Mouse (Mus musculus): ENCODE data around the gene Lrrn4. TPM values are rescaled to one million over a fixed set of nuclear protein-coding genes. Genes with fewer than 3 reads are reported as not detected.

Gene Lrrn4
- polyA plus RNA-seq, 1 experiment from 2014 or later: 0.54 TPM

DNA sequence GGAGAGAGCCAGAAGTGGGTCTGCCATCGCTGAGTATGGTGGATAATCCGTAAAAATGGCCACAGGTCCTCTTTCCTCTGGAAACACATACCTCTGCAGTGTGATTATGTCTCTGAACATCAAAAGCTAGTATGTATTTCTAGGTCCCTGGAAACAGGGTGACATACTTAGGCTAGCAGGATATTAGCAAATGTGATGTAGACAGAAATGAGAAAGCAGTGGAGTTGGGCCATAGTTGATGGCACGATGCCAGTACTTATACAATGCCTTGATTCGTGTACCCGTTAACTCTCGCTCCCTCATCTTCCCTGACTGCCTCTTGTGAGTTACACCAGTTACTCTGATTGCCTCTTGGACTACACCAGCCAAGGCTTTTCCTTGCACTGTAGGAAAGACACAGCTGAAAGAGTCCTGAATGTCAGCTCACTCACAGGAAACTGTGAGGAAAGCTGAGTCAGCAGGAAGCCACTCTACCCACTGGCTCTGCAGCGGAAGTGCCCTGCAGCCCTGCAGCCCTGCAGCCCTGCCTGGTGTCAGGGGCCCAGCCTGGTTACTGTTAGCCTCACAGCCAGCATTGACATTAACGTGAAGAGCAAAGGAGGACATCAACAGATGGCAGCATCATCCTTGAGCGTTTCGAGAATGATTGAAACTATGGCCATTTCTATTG is 6.9 kb downstream of the Lrrn4 start:
- Histone ChIP-seq H3K4me2 (ENCODE audit: low read length) (no peak overlapping the region), H3K9ac (ENCODE audit: low read depth, low read length) (no peak overlapping the region), H3K27me3 (ENCODE audit: insufficient read depth, low read length) (peaks cover 15% of the 10 kb centered on the region; the same call in 1 of the 2 replicates), H3K27ac (no peak overlapping the region), H3K4me1 (replicated peaks; ENCODE audit: insufficient read depth, low read length) (0 out of 2 replicates have a peak, but pooled peaks cover under 1% of the 10 kb centered on the region), H3K9me3 (replicated peaks; ENCODE audit: low read length) (no peaks in the 10 kb centered on the region), H3K36me3 (ENCODE audit: insufficient read depth, low read length) (no peaks in the 10 kb centered on the region), H3K4me3 (replicated peaks; ENCODE audit: low read depth, low read length) (no peak overlapping the region)
- WGBS: 77% methylated on average over 10 of the region's 10 CpGs
- ATAC-seq (replicated peaks; ENCODE audit: low FRiP score, low read depth) (no peak), DNase-seq (ENCODE audit: low spot score) (no peak)
- no peak for TF ChIP-seq CTCF (IDR thresholded peaks at IDR 0.05; ENCODE audit: low read depth)

DNA sequence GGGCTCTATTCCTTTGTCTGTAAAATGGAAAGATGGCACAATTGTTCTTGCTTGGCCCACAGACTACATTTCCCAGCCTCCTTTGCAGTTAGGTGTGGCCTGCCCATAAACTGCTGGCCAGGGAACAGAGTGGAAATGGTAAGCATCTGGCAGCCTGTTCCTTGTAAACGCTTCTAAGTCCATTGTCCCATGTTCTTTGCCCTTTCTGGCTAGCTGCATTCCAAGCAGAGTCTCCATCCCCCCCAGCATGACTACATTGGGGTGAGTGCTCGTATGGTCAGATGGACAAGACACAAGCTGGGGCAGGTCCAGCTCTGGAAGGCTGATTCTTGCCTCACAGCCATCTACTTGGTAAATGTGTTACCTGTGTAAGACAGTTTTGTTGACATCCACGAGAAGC is 9.0 kb downstream of the Lrrn4 start:
- Histone ChIP-seq H3K4me1 (replicated peaks; ENCODE audit: insufficient read depth, low read length) (no peaks in the 10 kb centered on the region), H3K9ac (ENCODE audit: low read depth, low read length) (no peak overlapping the region), H3K27ac (no peak overlapping the region), H3K36me3 (ENCODE audit: insufficient read depth, low read length) (peaks cover 6% of the 10 kb centered on the region; the same call in 1 of the 2 replicates), H3K27me3 (ENCODE audit: insufficient read depth, low read length) (no peaks in the 10 kb centered on the region), H3K4me2 (ENCODE audit: low read length) (no peak overlapping the region), H3K4me3 (replicated peaks; ENCODE audit: low read depth, low read length) (no peak overlapping the region), H3K9me3 (replicated peaks; ENCODE audit: low read length) (no peaks in the 10 kb centered on the region)
- 65% methylated on average over 3 of the region's 3 CpGs for WGBS
- TF ChIP-seq CTCF (IDR thresholded peaks at IDR 0.05; ENCODE audit: low read depth): no peak
- ATAC-seq (replicated peaks; ENCODE audit: low FRiP score, low read depth): peak; percentile 85
- DNase-seq (ENCODE audit: low spot score): peak; percentile 12

DNA sequence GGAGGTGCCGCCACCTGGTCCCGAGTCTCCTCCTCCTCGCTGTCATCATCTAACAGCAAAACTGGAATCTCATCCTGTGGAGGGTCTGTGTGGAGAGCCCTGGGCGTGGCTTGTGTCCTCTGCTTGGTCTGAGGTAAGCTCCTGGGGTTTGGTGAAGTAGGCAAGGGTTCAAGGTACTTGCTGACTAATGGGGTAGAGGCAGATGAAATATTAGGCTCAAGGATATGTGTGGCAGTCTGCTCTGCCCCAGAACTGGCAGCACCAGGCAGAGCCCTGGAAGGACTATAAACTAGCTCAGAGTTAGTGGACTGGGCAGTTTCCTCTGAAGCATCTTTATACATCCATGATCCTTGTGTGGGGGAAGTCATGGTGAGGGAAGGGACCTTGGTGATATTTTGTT is 10.4 kb downstream of the Lrrn4 start:
- no peaks in the 10 kb centered on the region for H3K27me3 ChIP-seq (ENCODE audit: insufficient read depth, low read length)
- no peak overlapping the region for H3K27ac ChIP-seq
- no peak overlapping the region for H3K4me3 ChIP-seq (replicated peaks; ENCODE audit: low read depth, low read length)
- DNase-seq (ENCODE audit: low spot score): no peak
- no peaks in the 10 kb centered on the region for H3K4me1 ChIP-seq (replicated peaks; ENCODE audit: insufficient read depth, low read length)
- 77% methylated on average over 4 of the region's 4 CpGs for WGBS
- peaks cover 7% of the 10 kb centered on the region; the same call in 1 of the 2 replicates for H3K36me3 ChIP-seq (ENCODE audit: insufficient read depth, low read length)
- H3K9me3 ChIP-seq (replicated peaks; ENCODE audit: low read length): no peaks in the 10 kb centered on the region
- H3K9ac ChIP-seq (ENCODE audit: low read depth, low read length): no peak overlapping the region
- H3K4me2 ChIP-seq (ENCODE audit: low read length): no peak overlapping the region
- ATAC-seq (replicated peaks; ENCODE audit: low FRiP score, low read depth): no peak
- TF ChIP-seq CTCF (IDR thresholded peaks at IDR 0.05; ENCODE audit: low read depth): no peak

DNA sequence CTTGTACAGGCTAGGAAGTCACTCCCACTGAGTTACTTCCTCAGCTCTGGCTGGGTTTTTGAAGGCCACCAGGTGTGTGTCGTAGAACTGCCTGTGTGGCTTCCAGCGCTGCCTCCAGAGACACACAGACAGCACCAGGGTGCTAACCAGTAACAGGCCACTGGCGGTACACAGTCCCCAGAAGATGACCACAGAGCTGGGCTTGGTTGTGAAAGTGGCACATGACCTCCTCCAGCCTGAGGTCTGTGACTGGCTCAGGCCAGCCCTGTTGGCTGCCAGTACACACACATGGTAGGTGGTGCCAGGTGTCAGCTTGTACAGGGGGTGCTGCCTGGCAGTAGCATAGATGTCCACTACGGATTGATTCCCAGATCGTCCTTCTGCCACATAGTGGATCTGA is 11.0 kb downstream of the Lrrn4 start:
- H3K4me1 ChIP-seq (replicated peaks; ENCODE audit: insufficient read depth, low read length): no peaks in the 10 kb centered on the region
- DNase-seq (ENCODE audit: low spot score) (no peak), ATAC-seq (replicated peaks; ENCODE audit: low FRiP score, low read depth) (0 out of 2 replicates have a peak, but pooled peaks have one; percentile 17)
- TF ChIP-seq CTCF (IDR thresholded peaks at IDR 0.05; ENCODE audit: low read depth): no peak
- no peak overlapping the region for H3K4me2 ChIP-seq (ENCODE audit: low read length)
- 78% methylated on average over 5 of the region's 5 CpGs for WGBS
- H3K4me3 ChIP-seq (replicated peaks; ENCODE audit: low read depth, low read length): no peak overlapping the region
- H3K9ac ChIP-seq (ENCODE audit: low read depth, low read length): no peak overlapping the region
- H3K9me3 ChIP-seq (replicated peaks; ENCODE audit: low read length): no peaks in the 10 kb centered on the region
- no peak overlapping the region for H3K27ac ChIP-seq
- no peaks in the 10 kb centered on the region for H3K27me3 ChIP-seq (ENCODE audit: insufficient read depth, low read length)
- H3K36me3 ChIP-seq (ENCODE audit: insufficient read depth, low read length): peaks cover 10% of the 10 kb centered on the region; the same call in 1 of the 2 replicates

DNA sequence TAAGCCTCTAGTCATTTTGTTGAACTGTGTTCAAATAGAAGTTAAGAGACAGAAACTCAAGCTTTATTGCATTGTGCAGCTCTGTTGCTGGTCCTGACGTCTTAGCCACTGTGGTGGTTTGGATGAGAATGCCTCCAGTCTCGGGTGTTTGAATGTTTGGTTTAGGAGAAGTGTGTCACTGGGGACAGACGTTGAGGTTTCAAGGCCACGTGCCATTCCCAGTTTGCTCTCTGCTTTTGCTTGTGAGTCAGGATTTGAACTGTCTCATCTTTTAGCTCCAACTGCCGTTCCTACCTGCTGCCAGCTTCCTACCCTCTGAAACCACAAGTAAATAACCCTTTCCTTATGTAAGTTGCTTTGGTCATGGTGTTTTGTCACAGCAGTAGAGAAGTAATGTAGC is 13.2 kb downstream of the Lrrn4 start:
- H3K9me3 ChIP-seq (replicated peaks; ENCODE audit: low read length): no peaks in the 10 kb centered on the region
- DNase-seq (ENCODE audit: low spot score) (no peak), ATAC-seq (replicated peaks; ENCODE audit: low FRiP score, low read depth) (no peak)
- no peaks in the 10 kb centered on the region for H3K4me1 ChIP-seq (replicated peaks; ENCODE audit: insufficient read depth, low read length)
- H3K9ac ChIP-seq (ENCODE audit: low read depth, low read length): no peak overlapping the region
- 80% methylated on average over 5 of the region's 5 CpGs for WGBS
- H3K36me3 ChIP-seq (ENCODE audit: insufficient read depth, low read length): peaks cover 11% of the 10 kb centered on the region; the same call in 1 of the 2 replicates
- no peaks in the 10 kb centered on the region for H3K27me3 ChIP-seq (ENCODE audit: insufficient read depth, low read length)
- no peak overlapping the region for H3K4me2 ChIP-seq (ENCODE audit: low read length)
- TF ChIP-seq CTCF (IDR thresholded peaks at IDR 0.05; ENCODE audit: low read depth): no peak
- H3K4me3 ChIP-seq (replicated peaks; ENCODE audit: low read depth, low read length): no peak overlapping the region
- H3K27ac ChIP-seq: no peak overlapping the region

DNA sequence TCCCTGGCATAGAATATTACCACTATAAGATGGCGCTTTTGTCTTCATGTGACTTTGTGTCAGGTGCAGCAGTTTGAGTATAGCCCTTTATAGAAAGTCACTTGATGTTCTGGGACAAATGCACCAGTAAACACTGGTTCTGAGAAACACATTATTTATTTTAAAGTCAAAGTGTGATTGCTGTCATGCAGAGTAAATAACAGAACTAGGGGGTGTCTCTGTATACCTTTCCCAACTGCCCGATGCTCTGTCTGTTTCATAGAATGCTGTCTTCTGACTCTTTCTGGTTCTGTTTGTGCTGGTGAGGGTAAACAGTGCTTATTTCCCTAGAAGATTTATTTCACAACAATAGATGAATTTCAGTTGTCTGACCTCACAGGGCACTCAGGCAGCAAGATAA is 17.4 kb downstream of the Lrrn4 start:
- peaks cover 11% of the 10 kb centered on the region; the same call in 1 of the 2 replicates for H3K36me3 ChIP-seq (ENCODE audit: insufficient read depth, low read length)
- DNase-seq (ENCODE audit: low spot score) (no peak), ATAC-seq (replicated peaks; ENCODE audit: low FRiP score, low read depth) (no peak)
- no peaks in the 10 kb centered on the region for H3K4me1 ChIP-seq (replicated peaks; ENCODE audit: insufficient read depth, low read length)
- no peak overlapping the region for H3K27ac ChIP-seq
- 92% methylated on average over 2 of the region's 2 CpGs for WGBS
- no peak for TF ChIP-seq CTCF (IDR thresholded peaks at IDR 0.05; ENCODE audit: low read depth)
- no peaks in the 10 kb centered on the region for H3K9me3 ChIP-seq (replicated peaks; ENCODE audit: low read length)
- no peaks in the 10 kb centered on the region for H3K27me3 ChIP-seq (ENCODE audit: insufficient read depth, low read length)
- no peak overlapping the region for H3K9ac ChIP-seq (ENCODE audit: low read depth, low read length)
- H3K4me2 ChIP-seq (ENCODE audit: low read length): no peak overlapping the region
- H3K4me3 ChIP-seq (replicated peaks; ENCODE audit: low read depth, low read length): no peak overlapping the region

Data from kidney, postnatal 0 days (tissue).